Mouse (Mus musculus) lung, adult 2 months (tissue): ENCODE measurements around the gene Hhat.

ENCODE experiments used
- CTCF ChIP-seq: fragments of 200-500 bp; IDR thresholded peaks from 2 replicates; pipeline ENCODE4 v1.5.1; 2011; ENCODE audit warnings: mild to moderate bottlenecking, low read length, control low read depth; ENCODE audit not compliant: insufficient read depth
- POLR2A ChIP-seq: fragments of 200-500 bp; IDR thresholded peaks from 2 replicates; pipeline ENCODE4 v1.6.1; 2011; ENCODE audit warnings: low read depth, mild to moderate bottlenecking, control low read depth, low read length, borderline replicate concordance; ENCODE audit errors: extremely low read depth

DNA sequence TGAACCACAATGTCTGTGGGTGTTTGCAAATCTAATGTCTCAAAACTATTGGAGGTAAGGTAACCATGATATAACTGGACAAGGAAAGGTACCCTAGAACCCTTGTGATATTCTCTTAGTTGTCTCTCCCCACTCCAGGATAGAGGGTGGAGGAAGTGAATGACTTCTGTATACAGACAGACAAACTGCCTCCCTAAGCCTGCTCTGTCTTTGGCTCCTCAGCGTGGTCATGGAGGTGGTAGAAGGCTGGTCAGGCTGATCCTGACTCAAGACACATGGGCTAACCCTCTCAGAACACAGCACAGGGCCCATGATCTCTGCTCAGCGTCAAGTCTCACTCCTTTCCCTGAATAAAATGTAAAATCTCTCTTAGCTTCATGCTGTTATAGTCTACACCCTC lies 149.2 kb downstream of the Hhat start:
- TF ChIP-seq CTCF: no peak
- TF ChIP-seq POLR2A: no peak
